Mouse (Mus musculus) heart, adult 18-20 months (tissue): ENCODE data around the gene Guk1. TPM values are rescaled to one million over a fixed set of nuclear protein-coding genes. Genes with fewer than 3 reads are reported as not detected.

ENCODE experiments used
- DNase-seq, 2 experiments: peaks; one replicate each; pipeline ENCODE4 v3.0.0; 2021 to 2022; ENCODE audit warnings: mixed read lengths in 1 of 2
- long read RNA-seq, 2 experiments: library from polyadenylated mRNA; stranded (forward); transcript quantifications; one replicate each; pipeline ENCODE4 v2.0.0; 2021
- total RNA-seq, 2 experiments: library from RNA; stranded (reverse); gene quantifications; 2 replicates each; pipeline ENCODE4 v1.2.3; 2021

The Guk1 gene
- total RNA-seq = 100 to 1,000 TPM; 108 to 133 TPM
- long read RNA-seq, experiment 1, transcript Guk1-204 (8 exons, 1,078 nt) = major isoform, 153 of 169 reads
- long read RNA-seq, experiment 1, partial matches to known transcripts = 1 of 169 reads
- long read RNA-seq, experiment 1, other reads (novel, unspliced or antisense) = 10 of 169 reads
- long read RNA-seq, experiment 2, transcript Guk1-204 (8 exons, 1,078 nt) = major isoform, 97 of 102 reads
- long read RNA-seq, experiment 2, partial matches to known transcripts = 2 of 102 reads
- long read RNA-seq, experiment 2, other reads (novel, unspliced or antisense) = 2 of 102 reads

GRCm38 (mm10) chr11:59192059-59192386 lies at the start of gene Guk1:
TSS of gene Guk1 (minus strand) at chr11:59192212.
- no peak for DNase-seq

GRCm38 (mm10) chr11:59239796-59240195 lies 47.8 kb upstream of the Guk1 start:
- DNase-seq = no peak

GRCm38 (mm10) chr11:59239428-59239785 lies 47.4 kb upstream of the Guk1 start:
- no peak for DNase-seq

GRCm38 (mm10) chr11:59238525-59239427 lies 46.8 kb upstream of the Guk1 start:
- peak; percentile 58 to 64 for DNase-seq

- DNase-seq = no peak
Observed at GRCm38 (mm10) chr11:59232797-59233196, 40.8 kb upstream of the Guk1 start.

GRCm38 (mm10) chr11:59230144-59230760 lies 38.2 kb upstream of the Guk1 start:
- DNase-seq = peak; percentile 57 to 81

- peak; percentile 96 to 97 for DNase-seq
Observed at GRCm38 (mm10) chr11:59228122-59228953, 36.3 kb upstream of the Guk1 start, which contains the start of gene Arf1. TSS of gene Arf1 (minus strand) at chr11:59228270.

GRCm38 (mm10) chr11:59227604-59228121 lies 35.7 kb upstream of the Guk1 start:
- DNase-seq = no peak

GRCm38 (mm10) chr11:59226787-59227603 lies 35.0 kb upstream of the Guk1 start:
- peak; percentile 35 to 36 for DNase-seq

- no peak for DNase-seq
Observed at GRCm38 (mm10) chr11:59226251-59226650, 34.2 kb upstream of the Guk1 start.

GRCm38 (mm10) chr11:59225167-59225566 lies 33.2 kb upstream of the Guk1 start:
- DNase-seq = no peak

- no peak for DNase-seq
Observed at GRCm38 (mm10) chr11:59224470-59224869, 32.5 kb upstream of the Guk1 start.

- DNase-seq = no peak
Observed at GRCm38 (mm10) chr11:59224025-59224424, 32.0 kb upstream of the Guk1 start.

- DNase-seq = no peak
Observed at GRCm38 (mm10) chr11:59222306-59222705, 30.3 kb upstream of the Guk1 start.

- DNase-seq = peak in 1 of 2 experiments; percentile 8
Observed at GRCm38 (mm10) chr11:59221604-59222003, 29.6 kb upstream of the Guk1 start.

GRCm38 (mm10) chr11:59219064-59219463 lies 27.1 kb upstream of the Guk1 start:
- peak in 1 of 2 experiments; percentile 14 for DNase-seq

- no peak for DNase-seq
Observed at GRCm38 (mm10) chr11:59218389-59218998, 26.5 kb upstream of the Guk1 start.

- DNase-seq = peak in 1 of 2 experiments; percentile 30
Observed at GRCm38 (mm10) chr11:59216955-59217354, 24.9 kb upstream of the Guk1 start.

GRCm38 (mm10) chr11:59212892-59213494 lies 21.0 kb upstream of the Guk1 start:
- DNase-seq = no peak

GRCm38 (mm10) chr11:59212320-59212719 lies 20.3 kb upstream of the Guk1 start:
- DNase-seq = peak in 1 of 2 experiments; percentile 29
